Mouse (Mus musculus) thymus, postnatal 36 days (tissue): ENCODE data around the gene Sncg.
"Not testable (repeated sequence)": the region's sequence is repeated elsewhere in the genome, so short reads cannot be mapped to it uniquely, and the experiment has no call there.

Experiments used
- DNase-seq, 2 experiments: peaks; one replicate each; pipeline ENCODE4 v3.0.0; 2022; ENCODE audit warnings: mixed read lengths in 2 of 2

Sncg gene

DNA sequence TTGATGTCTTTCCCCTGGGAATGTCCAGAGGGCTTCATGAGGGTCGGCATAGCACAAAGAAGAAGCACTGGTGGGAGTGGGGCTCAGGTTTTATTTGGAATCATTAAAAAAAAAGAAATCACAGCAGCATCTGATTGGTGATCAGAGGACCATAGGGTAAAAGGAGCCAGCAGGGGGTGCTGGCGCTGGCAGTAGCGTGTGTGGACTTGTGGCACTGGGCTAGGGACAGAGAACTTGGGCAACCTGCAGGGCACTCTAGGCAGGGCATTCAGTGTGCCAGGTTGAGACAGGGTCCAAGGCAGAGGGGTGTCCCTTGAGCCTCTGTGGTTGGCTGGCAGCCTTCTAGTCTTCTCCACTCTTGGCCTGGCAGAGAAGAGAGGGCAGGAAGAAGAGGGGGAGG is 4.4 kb downstream of the Sncg start:
- no peak for DNase-seq

- DNase-seq = no peak
Measured at GRCm38 (mm10) chr14:34365147-34365507, 9.5 kb downstream of the Sncg start.

- DNase-seq = not testable (repeated sequence)
Measured at GRCm38 (mm10) chr14:34364254-34365146, 10.1 kb downstream of the Sncg start.

GRCm38 (mm10) chr14:34363490-34364253 is 10.9 kb downstream of the Sncg start:
- peak; percentile 13 to 30 for DNase-seq

GRCm38 (mm10) chr14:34362726-34363445 is 11.7 kb downstream of the Sncg start:
- peak; percentile 25 to 27 for DNase-seq

DNA sequence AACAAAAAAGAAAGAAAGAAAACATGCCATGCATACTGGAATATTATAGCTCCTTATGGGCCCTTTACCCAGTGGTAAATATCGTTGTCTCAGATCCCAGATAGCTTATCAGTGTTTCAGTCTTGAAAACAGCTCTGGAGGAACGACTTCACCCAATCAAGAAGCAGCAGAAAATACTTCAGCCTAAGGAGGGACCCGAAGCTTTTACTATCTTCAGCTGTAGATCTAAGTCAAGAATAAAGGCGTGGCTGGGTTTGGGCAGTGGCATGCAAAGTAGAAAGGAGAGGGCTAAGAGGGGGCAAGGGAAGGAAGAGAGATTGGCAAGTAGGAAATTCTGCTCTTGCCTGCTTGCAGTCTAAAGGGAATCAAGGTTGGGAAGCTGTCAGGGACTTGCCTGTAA is 12.5 kb downstream of the Sncg start:
- no peak for DNase-seq

GRCm38 (mm10) chr14:34360251-34360650 is 14.3 kb downstream of the Sncg start:
- no peak for DNase-seq

- no peak for DNase-seq
Measured at GRCm38 (mm10) chr14:34359676-34360244, 14.8 kb downstream of the Sncg start.

- no peak for DNase-seq
Measured at GRCm38 (mm10) chr14:34357671-34358455, 16.7 kb downstream of the Sncg start.

DNA sequence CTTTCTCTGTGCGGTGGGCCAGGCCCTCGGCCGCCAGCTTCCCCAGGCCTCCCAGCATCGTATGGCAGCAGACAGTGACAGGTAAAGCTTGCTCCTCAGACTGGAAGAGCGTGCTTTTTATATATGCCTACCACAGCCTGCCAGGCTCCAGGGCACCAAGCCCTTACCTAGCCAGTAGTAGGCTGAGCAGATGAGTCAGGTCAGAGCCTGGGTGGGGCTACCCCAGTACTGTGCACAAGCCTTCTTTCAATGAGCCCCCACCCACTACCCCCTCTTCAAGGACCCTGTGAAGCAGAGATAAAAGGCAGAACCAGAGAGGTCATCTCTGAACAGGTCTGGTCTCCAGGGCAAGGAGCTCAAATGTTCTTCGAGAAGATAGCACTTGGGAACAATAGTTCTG is 19.3 kb downstream of the Sncg start, which contains the start of gene Fam25c:
Fam25c (minus strand) TSS at position 133 of the 400 bp plus-strand sequence.
- no peak for DNase-seq

GRCm38 (mm10) chr14:34354456-34354855 is 20.1 kb downstream of the Sncg start:
- no peak for DNase-seq

- no peak for DNase-seq
Measured at GRCm38 (mm10) chr14:34353326-34353725, 21.3 kb downstream of the Sncg start.

DNA sequence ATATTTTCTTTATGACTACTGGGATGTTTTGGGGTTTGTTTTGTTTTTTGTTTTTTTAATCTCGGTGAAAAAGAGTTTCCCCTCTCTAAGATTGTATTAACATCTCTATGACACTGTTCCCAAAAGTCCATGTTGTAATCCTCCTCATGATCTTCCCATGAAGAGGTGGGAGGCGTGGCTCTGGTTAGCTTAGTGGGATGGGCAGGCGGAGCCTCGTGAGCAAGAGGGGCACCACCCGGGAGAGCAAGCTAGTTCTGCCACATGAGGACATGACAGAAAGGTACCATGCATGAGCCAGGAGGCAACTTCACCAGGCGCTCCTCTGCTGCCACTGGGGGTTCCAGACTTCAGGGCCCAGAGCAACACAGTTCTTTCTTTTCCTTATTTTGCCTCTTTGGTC is 22.1 kb downstream of the Sncg start:
- no peak for DNase-seq

DNA sequence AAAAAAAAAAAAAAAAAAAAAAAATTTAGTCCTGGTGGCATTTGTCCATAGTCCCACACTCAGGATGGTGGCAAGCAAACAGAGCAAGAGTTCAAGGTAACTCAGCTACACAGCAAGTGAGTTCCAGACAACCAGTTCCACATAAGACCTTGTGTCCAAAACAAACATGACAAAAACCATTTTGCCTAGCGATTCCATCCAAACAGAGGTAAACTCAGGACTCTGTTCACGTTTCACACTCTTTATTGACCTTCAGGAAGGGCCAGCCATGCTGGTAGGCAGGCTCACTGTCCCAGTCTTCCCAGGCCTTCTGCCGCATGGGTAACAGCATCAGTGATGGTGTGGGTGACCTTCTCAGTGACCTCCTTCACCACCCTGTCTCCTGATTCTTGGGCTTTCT is 22.9 kb downstream of the Sncg start:
- DNase-seq = no peak

GRCm38 (mm10) chr14:34349007-34349406 is 25.6 kb downstream of the Sncg start:
- no peak for DNase-seq

- no peak for DNase-seq
Measured at GRCm38 (mm10) chr14:34348301-34348700, 26.3 kb downstream of the Sncg start.

DNA sequence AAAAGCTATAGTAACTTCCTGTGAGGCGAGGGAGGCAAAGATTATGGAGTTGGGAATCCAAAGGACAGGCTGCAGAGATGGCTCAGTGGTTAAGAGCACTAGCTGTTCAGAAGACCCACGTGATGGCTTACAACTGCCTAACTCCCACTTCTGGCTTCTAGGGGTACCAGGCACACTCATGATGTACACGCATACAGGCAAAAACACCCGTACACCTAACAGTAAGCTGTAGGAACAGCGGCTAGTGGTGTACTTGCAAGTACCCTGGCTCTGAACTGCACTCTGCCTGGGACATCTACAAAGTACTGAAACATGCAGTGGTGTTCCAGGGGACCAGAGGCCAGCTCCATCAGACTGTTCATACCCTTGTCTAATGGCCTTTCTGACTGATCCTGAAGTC is 27.5 kb downstream of the Sncg start:
- DNase-seq = no peak

DNA sequence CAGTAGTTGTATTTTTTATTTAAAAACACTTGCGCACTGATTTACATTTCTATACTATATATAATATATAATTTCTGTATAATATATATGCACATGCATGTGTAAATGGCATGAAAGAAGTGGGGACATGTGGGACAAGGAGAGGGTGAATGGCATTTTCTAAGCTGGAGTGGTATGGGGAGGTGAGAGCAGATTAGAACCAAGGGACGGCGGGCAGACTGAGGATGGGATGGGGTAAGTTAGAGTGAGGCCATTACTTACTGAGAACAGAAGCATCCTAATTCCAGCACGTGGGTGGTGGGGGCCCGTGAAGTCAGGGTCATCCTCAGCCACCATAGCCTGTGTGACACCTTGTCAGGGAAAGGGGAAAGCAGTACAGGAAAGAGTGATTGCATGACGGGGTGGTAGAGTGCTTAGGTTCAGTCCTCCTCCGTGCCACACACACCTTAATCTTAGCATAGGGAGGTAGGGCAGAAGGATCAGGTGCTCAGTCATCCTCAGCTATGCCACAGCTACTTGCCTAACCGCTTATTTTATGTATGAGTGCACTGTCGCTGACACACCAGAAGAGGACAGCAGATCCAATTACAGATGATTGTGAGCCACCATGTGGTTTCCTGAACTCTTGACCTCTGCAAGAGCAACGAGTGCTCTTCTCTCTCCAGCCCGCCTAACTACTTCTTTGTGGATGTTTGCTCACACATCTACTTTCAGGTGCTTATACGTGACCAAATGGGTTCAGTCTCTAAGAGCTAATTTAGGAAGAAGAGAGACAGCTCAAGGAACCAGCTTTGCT is 28.6 kb downstream of the Sncg start:
- DNase-seq = no peak

DNA sequence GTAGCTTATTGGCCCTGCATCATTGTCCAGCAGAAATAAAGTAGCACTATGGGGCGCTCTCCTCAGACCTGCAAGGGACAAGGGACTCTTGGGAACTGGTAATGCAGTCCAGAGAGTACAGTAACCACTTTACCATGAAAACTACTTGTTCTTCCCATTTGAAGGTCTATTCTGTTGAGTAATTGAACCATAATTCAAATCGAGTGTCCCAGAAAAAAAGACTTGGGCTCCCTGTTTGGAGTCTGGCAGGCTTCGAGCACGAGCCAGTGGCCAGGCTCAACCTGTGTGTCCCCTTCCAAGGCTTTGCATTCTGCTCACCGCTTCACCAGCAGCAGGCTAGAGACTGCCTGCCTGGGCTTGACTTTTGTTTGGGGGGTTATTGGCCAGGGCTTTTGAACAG is 30.2 kb downstream of the Sncg start:
- no peak for DNase-seq

DNA sequence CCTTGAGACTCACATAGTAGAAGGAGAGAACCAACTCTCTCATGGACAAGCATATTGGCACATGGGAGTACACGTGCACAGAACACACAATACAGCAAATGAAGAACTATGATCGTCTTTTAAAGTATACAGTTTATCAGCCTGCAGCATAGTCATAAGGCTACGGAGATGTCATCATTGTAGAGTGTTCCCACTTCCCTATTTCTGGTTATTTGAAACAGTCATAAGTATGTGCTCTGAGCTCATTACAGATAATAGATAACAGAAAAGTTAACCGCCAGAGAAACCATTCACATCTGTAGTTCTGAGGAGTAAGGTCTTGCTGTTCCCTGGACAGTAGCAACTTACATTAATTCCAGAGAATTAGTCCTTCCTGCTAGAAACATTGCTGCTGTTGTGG is 31.5 kb downstream of the Sncg start:
- DNase-seq = no peak

DNA sequence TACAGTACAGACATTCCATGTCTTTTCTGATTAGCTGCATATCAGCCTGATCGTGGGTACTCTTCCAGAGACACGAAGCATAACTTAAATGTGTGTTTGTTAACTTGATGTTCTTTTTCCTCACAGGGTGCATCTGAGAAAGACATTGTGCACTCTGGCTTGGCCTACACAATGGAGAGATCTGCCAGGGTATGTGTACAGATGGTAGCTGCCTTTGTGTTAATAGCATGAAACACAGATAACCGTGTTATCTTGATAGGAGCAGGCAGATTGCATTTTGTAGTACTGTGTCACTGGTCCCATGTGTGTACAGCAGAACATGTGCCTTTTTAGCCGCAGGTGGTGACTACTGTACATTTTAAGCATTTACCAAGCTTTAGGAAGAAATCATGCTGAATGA is 32.6 kb downstream of the Sncg start:
- DNase-seq = no peak
